Mouse (Mus musculus): ENCODE measurements around the gene Angptl4.
"Not testable (repeated sequence)": the region's sequence is repeated elsewhere in the genome, so short reads cannot be mapped to it uniquely, and the experiment has no call there.

The Angptl4 gene

DNA sequence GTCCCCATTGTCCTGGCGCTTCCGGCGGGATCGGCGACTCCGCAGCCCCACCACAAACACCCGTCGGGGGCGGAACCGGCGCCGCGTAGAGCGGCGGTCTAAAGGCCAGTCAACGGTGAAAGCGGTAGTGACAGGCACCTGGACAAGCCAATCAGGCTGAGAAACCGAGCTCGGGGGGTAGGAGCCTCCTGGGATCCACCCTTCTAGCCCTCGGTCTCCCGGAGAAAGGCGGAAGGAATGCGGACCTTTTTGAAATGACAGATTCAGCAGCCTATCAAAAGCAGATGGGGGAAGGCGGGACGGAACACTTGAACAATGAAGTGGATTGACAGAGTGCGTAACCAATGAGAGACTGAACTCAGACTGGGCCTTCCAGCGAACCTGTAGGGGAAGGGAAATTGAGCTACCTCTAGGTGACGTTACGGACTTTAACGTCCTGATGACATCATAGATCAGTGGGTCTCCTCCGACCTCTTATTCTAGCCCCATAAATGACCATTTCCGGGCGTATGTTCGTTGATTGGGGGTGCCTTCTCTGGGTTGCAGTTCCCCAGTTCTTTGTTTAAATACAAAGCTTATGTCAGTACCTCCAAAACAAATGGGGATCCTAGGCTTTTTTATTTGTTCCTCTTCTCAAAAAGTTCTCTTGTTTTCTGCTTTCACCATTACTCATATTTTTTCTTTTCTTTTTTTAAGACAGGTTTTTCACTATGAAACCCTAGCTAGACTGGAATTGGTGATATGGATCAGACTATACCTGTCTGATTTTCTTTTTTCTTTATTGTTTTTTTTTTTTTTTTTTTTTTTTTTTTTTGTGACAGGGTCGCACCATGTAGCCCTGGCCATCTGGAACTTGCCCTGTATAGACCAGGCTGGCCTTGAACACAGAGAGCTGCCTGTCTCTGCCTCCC is 21.1 kb downstream of the Angptl4 start, which contains the start of gene Rab11b:
Rab11b (minus strand) TSS at position 276 of the 911 bp plus-strand sequence.
- ATAC-seq (ENCODE audit: insufficient number of reproducible peaks, low FRiP score, low TSS enrichment) = peak; percentile 99

GRCm38 (mm10) chr17:33759767-33760254 is 21.8 kb downstream of the Angptl4 start:
- ATAC-seq (ENCODE audit: insufficient number of reproducible peaks, low FRiP score, low TSS enrichment) = peak; percentile 18; the same call in 1 of the 2 replicates

- no peak for ATAC-seq (ENCODE audit: insufficient number of reproducible peaks, low FRiP score, low TSS enrichment)
Observed at GRCm38 (mm10) chr17:33757231-33757630, 24.4 kb downstream of the Angptl4 start.

DNA sequence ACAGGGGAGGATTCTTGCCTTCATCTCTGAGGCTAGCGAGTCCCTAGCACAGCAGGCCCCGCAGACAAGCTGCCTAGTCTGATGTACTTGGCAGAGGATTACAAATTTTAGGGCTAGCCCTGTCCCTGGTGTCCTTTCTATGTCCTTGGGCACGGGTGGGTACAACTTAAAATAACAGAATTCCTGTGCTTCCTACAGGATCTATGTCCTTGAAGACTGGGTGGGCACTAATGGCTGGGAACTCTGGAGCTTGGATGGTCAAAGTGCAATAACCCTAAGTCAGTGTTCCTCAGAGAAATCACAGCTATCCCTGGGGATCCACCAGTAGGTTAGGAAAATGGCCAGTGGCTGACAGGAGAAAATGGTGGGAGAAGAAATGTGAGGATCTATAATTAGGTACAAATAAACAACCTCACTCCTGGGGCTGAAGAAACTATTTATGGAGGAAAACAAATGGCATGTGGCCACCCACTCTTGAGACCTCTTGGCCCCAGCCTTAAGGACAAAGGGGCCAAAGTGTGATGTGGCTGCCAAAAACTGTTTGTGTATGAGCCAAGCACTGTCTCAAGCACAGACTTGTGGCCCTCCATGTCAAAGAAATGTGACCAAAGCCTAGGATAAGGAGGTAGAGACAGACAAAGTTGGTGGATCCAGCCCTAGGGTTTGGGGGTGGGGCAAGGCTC is 25.4 kb downstream of the Angptl4 start:
- no peak for ATAC-seq (ENCODE audit: insufficient number of reproducible peaks, low FRiP score, low TSS enrichment)

DNA sequence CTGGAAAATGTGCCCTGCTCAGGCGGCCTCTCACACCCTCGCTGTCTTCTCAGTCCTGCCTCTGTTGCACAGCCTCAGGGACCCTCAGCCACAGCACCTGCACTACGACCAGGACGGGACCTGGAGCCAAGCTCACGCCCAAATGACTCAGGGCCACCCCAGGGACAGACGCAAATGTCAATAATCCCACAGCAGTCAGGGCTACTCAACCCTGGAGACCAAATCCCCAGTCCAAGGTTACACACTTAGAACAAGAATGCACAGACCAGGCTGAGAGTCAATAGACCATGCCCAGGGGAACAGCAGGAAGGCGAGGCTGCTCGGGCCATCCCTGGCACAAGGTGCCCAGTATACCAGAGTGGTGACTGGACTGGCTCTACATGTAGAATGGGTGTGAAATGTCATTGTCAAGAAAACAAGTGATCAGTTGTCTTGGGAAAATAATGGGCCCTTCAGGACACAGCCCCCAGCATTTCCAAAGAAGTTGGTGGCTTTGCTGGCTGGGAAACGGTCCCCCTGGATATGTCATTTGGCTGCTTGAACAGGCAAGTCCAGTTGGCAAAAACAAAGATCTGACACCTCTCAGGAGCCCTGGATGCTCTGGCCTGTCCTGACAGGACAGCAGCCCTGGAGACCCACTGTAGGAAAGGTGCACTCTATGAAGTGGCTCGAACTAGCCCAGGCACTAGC is 26.1 kb downstream of the Angptl4 start:
- ATAC-seq (ENCODE audit: insufficient number of reproducible peaks, low FRiP score, low TSS enrichment) = no peak

- ATAC-seq (ENCODE audit: insufficient number of reproducible peaks, low FRiP score, low TSS enrichment) = no peak
Observed at GRCm38 (mm10) chr17:33754656-33755055, 27.0 kb downstream of the Angptl4 start.

DNA sequence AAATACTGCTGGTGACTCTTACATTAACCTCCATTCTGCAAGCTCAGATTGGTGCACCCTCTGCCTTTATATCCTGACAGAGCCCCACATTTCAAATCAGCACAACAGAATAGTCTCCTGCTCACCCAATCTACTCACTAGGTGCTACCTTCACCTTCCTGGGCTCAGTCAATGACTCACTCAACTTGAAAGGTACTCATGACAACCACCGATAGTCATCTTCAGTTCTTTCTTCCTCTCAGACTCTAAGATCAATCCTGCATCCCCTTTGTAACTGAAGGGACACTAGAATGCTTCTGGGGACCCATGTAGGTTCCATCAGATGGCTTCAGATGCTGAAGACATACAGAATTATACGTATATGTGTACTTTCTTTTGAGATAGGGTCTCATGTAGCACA is 29.3 kb downstream of the Angptl4 start:
- ATAC-seq (ENCODE audit: insufficient number of reproducible peaks, low FRiP score, low TSS enrichment) = no peak

- no peak for ATAC-seq (ENCODE audit: insufficient number of reproducible peaks, low FRiP score, low TSS enrichment)
Observed at GRCm38 (mm10) chr17:33751181-33751580, 30.4 kb downstream of the Angptl4 start.

DNA sequence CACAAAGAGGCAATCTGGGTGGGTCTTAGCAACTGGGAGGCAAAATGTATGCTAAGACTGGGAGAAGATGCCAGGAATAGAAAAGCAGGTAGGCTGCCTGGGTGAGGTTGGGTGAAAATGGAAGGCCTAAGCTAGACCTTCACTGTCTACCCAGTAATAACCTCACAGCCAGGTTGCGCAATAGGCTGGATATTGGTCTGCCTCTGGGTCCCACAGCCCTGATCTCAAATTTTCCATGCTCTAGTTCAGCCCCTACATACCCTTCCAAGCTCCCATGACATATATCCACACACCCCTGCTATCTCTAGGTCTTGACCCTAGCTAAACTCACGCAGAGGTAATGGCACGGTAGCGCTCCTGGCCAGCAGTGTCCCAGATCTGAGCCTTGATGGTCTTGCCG is 32.2 kb downstream of the Angptl4 start:
- ATAC-seq (ENCODE audit: insufficient number of reproducible peaks, low FRiP score, low TSS enrichment) = no peak

GRCm38 (mm10) chr17:33746011-33746410 is 35.6 kb downstream of the Angptl4 start:
- ATAC-seq (ENCODE audit: insufficient number of reproducible peaks, low FRiP score, low TSS enrichment) = no peak

DNA sequence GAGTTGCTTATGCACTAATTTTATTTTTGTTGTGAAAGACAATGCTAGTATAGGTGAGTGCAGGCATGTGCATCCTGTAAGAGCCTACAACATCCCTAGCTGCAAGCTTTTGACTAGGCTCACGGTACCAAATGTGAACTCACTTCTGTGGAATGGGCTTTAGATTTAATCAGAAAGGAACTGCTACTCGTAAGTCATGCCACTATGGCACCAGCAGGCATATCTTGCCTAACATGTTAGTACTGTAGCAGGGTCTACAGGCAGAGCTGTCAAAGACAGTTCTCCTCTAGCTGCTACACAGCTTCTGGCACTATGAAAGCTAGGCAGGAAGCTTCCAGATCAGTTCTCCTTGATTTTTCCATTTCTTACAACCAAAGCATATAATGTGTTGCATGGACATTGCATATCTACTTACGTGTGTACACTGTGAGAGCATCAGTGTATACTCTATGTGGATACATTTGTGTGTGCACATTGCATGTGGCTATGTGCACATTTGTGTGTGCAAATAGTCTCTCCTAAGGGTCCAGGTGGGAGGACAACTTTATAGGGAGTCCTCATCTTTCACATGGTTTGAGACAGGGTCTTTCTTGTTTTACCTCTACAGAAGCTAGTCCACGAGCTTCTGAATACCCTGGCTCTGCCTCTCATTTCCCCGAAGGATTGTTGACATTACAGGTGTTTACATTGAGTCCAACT is 36.8 kb downstream of the Angptl4 start:
- no peak for ATAC-seq (ENCODE audit: insufficient number of reproducible peaks, low FRiP score, low TSS enrichment)

DNA sequence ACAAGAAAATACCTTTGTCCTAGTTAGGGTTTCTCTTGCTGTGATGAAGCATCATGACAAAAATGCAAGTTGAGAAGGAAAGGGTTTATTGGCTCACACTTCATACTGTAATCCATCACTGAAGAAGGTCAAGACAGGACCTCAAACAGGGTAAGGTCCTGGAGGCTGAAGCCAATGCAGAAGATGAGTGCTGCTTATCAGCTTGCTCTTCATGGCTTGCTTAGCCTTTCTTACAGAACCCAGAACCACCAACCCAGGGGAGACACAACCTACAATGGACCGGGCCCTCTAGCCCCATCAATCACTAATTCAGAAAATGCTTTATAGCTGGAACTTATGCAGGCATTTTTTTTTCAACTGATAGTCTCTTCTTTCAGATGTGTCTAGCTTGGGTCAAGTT is 39.2 kb downstream of the Angptl4 start:
- ATAC-seq (ENCODE audit: insufficient number of reproducible peaks, low FRiP score, low TSS enrichment) = no peak

DNA sequence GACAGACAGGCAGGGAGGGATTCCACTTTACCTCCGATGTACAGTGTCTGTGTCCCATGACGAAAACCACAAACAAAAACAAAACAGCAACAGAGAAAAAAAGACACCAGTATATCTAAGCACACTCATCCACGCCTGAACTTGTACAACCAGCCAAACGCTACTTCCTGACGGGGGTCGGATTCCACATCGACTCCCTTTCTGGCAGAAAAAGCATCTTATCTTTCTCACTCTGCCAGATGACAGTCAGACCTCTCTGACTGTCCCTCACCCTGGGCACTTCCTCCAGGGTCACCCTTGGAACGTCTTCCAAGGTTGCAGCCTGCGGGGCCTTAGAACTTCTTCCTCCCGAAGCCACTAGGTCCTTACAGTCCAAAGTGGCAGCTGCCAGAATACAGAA is 48.1 kb downstream of the Angptl4 start:
- ATAC-seq (ENCODE audit: insufficient number of reproducible peaks, low FRiP score, low TSS enrichment) = not testable (repeated sequence)

GRCm38 (mm10) chr17:33732556-33733083 is 49.0 kb downstream of the Angptl4 start:
- not testable (repeated sequence) for ATAC-seq (ENCODE audit: insufficient number of reproducible peaks, low FRiP score, low TSS enrichment)

GRCm38 (mm10) chr17:33729215-33729614 is 52.4 kb downstream of the Angptl4 start:
- ATAC-seq (ENCODE audit: insufficient number of reproducible peaks, low FRiP score, low TSS enrichment) = no peak

DNA sequence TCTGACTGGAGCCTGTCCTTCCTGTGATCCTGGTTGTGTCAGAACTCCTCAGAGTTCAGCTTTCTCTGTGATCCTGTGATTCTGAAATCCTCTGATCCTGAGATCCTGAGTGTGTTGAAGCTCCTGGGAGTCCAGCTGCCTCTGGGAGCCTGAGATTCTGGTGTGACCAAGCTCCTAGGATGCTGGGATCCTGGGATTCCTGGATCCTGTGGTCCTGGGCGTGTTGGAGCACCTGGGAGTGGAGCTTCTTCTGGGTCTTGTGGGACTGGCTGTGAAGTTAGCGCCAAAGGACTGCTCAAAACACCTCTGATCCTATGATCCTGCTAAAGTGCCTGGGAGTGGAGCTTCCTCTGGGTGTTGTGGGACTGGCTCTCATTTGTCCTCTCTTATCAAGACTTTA is 53.2 kb downstream of the Angptl4 start:
- no peak for ATAC-seq (ENCODE audit: insufficient number of reproducible peaks, low FRiP score, low TSS enrichment)
